Mouse (Mus musculus): ENCODE data around the gene Klk15.
"Not testable (repeated sequence)": the region's sequence is repeated elsewhere in the genome, so short reads cannot be mapped to it uniquely, and the experiment has no call there.

Klk15 gene

DNA sequence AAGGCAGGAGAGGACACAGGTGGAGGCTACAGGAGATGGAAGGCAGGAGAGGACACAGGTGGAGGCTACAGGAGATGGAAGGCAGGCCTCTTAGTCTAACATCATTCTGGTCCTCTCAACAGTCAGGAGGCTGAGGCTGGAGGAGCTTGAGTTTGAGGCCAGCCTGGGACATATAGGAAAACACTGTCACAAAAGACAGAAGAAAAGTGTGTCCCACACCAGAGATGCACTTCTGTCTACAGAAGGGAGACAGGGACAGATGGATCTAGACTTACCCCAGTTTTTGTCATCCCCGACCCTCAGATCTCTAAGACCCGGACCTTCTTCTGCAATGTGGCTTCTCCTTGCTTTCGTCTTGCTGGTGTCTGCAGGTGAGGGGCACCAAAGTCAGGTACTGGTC, at the start of gene Klk15:
Gene Klk15, plus strand, starts transcription at position 301 of the 400 bp plus-strand sequence.
- no peak for DNase-seq (ENCODE audit: low read depth, low spot score)

DNA sequence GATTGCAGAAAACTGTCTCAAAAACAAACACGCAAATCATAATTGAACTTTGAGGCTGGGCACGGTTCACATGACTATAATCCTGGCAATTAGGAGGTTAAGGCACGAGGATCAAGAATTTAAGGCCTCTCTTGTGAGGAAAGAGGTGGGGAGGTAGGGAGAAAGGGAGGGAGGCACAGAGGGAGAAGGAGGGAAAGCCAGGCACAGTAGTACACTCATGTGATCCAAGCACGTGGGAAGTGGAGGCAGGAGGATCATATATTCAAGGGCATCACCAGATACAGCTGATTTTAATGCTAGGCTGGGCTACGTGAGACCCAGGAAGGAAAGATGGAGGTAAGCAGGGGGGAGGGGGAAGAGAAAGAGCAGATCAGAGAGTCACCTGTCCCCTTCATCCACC, 42.2 kb upstream of the Klk15 start:
- DNase-seq (ENCODE audit: low read depth, low spot score), result no peak

DNA sequence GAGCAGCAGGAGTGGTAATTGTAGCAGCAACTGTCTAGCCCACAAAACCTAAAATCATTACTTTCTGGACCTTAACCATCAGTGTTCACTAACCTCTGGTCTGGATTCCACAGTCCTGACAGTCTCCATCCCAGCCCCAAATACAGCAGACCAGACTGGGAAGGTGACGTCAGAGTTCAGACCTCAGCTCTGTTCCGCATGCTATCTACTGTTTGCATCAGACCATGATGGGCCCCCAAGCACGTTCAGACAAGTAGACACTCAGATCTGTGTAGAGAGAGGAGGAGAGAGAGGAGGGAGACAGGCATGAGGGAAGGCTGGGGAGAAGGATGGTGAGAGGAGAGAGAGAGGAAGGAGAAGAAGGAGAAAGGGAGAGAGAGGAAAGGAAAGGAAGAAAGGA, 41.8 kb upstream of the Klk15 start:
- DNase-seq (ENCODE audit: low read depth, low spot score), result no peak

DNA sequence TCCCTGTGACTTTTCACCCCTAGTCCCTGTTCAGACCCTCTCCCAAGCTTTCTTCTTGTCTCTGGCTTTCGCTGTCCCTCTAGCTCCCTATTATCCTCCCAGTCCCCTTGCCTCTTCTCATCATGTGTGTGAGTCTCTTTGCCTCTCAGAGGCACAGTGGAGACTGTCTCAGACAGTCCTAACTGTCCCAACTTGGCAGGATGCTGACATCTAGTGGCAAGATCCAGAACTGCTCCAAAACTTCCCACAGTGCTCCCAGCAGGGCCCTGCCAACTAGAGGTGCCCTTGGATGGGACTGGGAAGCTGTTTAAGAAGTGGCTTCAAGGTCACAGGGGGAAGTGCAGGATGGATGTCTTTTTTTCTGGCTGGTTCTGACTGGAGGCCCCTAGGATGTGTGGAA, 38.7 kb upstream of the Klk15 start:
- peak; percentile 70 for DNase-seq (ENCODE audit: low read depth, low spot score)

DNA sequence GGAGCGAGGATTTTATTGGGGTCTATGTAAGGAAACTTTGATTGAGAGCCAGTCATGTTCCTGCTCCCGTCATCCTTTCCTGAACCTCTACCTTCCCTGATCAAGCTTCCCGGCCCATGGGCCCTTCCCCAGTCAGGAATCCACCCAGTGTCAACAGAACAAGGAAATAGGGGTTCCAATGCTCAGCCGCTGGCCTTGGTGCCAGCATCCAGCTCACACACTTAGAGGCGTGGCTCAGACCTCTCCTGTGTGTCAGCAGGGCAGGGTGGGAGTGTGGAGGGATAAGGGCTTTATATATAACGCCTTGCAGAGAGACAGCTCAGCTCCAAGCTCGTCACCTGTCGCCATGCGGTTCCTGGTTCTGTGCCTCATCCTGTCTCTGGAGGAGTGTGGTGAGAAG, 18.7 kb upstream of the Klk15 start:
- DNase-seq (ENCODE audit: low read depth, low spot score), result no peak

DNA sequence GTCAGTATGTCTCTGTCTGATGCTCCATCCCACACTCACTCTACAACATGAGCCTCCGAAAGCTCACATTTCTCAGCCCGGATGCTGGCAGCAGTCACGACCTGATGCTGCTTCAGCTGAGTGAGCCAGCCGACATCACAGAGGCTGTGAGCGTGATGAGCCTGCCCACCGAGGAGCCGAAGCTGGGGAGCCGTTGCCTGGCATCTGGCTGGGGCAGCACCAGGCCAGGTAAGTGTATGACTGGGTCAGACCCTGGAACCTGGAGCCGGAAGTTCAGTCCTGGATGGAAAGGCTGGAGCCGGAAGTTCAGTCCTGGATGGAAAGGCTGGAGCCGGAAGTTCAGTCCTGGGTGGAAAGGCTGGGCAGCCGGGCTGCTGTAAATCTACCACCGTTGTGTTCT, 15.1 kb upstream of the Klk15 start:
- no peak for DNase-seq (ENCODE audit: low read depth, low spot score)

DNA sequence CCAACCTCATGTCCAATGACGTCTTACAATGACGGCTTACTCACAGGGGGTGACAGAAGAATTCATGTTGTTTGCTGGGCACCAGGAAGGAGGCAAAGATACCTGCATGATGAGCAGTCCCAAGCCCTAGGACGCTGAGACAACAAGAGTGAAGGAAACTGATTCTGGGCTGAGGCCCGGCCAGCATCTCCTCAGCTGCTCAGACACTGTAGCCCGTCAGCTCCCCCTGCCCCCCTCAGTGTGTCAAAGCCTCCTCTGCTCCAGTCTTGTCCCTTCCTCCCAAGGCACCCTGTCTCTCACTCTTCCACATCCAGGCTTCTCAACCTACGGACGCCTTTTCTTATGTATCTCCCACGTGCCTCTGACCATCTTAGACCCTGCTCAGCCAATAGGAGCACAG, 14.7 kb upstream of the Klk15 start:
- no peak for DNase-seq (ENCODE audit: low read depth, low spot score)

DNA sequence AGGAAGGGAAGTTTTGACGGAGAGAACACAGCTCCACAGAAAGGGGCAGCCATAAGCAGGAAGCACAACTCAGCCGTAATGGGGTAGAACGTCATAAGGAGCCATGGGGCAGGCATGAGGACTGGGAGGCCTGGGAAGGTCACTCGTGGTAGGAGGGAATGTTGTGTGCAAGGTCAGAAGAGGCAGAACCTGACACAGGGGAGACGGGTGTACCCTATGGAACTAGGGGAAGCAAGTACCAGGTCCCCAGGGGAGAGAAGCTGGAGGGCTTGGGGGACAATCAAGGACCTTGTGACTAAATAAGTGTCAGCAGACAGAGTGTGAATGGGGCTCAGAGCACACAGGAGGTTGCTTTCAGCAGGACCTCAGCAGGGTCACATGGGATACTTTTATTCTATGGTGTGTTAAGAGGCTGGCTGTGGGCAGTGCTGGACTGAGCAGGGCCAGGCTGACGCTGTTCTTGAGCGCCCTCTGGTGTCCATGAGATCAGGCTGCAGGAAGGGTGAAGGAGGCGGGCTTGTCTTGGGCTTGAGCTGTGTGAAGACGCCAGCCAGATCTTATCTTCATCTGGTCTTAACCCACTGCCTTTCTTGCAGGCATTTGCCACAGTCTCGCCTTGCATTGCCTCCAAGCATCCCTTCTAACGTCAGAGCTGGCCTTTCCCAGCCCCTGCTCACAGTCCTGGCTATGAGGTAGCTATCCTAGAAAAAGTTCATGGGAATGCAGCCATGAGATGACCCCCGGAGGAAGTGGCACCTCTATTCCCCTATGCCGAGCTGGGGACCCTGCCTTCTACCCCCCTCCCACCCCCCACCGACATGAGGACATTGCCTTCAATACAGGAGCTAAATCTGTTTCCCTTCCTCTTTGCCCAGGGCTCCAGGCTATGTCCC, 13.7 kb upstream of the Klk15 start:
- peak; percentile 56 for DNase-seq (ENCODE audit: low read depth, low spot score)

DNA sequence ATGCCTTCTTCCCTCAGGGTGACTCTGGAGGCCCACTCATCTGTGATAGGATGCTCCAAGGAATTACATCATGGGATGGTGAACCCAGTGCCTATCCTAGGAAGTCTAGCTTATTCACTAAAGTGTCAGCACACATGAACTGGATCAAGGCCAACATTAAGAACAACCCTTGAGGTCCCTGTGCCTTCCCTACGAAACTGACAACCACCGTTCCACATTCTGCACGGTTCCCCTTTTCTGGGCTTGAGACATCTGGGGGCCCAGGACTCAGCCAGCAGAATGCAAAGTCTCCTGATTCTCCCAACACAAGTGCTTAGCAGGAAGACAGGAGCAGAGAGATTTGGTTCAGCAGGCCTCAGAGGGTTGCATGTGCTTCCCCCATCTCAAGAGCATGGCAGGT, 13.0 kb upstream of the Klk15 start:
- no peak for DNase-seq (ENCODE audit: low read depth, low spot score)

DNA sequence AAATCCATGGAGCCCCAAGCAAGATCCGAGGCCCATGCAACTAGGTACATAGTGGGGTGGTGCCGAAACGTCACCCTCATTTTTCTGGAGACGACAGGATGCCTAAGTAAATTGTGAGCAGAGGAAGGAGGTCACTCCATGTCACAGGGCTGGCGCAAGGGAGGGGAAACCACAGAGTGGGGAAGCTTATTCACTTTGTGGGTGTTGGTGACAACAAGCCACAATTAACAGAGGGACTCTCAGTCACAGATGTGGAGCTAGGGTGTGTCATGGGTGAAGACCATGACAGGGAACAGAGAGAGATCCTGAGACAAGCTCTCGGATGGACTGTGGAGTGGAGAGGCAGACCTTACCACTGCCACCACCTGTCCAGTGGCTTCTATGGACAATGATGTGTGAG, 12.5 kb upstream of the Klk15 start:
- DNase-seq (ENCODE audit: low read depth, low spot score), result no peak

DNA sequence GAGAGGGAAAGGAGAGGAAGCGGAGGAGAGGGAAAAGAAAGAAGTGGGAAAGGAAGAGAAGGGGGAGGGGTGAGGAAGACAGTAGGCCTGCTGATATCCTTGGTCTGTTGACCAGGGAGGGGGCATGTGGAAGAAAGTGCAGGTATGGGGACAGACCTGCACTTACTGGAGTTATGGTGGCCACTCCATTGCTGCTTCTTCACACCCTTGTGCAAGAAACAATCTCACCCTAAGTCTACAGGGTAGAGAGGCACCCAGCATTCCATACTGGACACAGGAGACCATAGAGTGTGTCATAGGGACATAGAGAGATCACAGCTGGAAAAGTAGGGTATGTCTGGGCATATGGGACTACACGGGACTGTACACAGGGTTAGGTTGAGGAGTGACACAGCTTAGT, 11.6 kb upstream of the Klk15 start:
- DNase-seq (ENCODE audit: low read depth, low spot score), result no peak

DNA sequence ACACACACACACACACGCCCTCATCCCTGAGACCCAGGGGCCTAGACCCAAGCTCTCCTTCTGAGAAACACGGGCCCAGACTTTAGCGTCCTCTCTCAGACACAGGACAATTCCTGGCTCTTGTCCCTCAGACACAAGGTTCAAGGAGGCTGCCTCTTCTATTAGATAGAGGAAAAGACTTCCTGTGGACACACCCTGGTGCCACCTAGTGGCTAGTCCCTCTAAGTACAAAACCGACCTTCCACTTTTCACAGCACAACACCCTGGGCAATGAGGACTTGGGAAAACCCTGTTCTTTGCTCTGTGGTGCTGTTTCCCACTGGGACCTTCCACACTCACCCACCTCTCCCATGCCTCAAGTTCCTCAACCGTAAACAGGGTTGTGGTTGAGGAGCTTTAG, 7.6 kb upstream of the Klk15 start:
- DNase-seq (ENCODE audit: low read depth, low spot score), result no peak

DNA sequence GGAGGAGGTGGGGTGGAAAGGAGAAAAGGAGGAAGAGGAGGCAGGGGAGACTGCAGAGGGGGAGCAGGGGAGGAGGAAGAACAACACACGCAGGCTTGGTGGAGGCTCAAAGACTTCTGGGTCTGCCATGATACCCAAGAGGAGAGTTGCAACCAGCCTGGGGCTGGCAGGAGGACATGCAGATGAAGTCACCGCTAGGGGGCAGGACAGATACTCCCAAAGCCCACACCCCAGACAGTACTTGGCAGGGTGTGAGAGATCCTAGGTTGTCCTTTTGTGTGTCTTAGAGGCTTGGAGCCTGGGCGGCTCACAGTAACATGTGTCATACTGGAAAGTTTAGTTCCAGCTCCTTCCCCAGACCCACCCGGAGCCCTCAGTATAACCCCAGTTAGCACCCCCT, 5.0 kb upstream of the Klk15 start:
- peak; percentile 23 for DNase-seq (ENCODE audit: low read depth, low spot score)

DNA sequence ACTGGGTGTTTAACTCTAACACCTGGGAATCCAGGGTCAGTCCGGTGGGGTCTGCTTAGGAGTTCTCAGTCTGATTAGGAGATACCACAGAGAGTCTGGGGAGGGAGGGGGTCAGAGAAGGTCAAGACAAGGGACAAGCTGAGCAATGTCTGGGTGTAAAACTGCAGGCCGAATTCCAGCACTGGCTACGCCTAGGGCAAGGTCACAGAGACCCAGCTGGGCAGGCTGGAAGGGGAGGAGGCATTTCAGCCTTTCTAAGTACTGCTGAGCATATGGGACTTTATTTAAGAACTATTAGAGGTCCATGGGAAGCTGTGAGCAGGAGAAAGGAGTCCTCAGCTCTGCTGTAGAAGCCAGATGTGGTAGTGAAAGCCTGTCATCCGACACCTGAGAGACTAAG, 1.2 kb upstream of the Klk15 start:
- no peak for DNase-seq (ENCODE audit: low read depth, low spot score)

DNA sequence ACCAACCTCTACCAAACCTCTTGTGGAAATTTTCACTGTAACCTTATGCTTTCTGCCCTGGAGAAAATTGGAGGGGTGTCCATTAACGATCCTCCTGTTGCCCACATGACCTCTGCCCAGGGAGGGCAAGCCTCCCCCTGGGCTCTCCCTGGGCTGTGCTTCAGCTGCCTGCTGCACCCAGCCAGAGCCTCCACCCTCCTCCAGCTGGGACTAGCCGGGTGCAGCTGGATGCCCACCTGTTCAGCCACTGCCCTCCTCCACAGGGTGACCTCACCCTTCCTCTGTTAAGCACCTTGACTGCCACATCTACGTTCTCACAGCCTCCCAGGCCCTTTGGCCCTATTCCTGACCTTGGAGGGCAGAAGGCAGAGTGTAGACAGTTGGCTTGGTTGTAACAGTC, 1.2 kb downstream of the Klk15 start:
- DNase-seq (ENCODE audit: low read depth, low spot score), result no peak

DNA sequence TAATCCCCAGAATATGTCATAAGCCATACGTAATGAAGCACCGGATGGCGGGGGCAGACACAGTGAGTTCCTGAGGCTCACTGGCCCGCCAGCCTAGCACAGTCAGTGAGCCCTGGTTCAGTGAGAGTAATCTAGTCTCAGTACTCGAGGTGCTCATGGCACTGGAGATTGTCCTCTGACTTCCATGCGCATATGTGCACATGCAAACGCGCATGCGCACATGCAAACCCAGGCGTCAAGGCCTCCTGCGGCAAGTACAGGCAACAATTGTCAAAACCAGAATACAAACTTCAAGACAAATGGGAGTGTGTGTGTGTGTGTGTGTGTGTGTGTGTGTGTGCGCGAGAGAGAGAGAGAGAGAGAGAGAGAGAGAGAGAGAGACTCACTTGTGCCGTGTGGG, 3.0 kb downstream of the Klk15 start:
- DNase-seq (ENCODE audit: low read depth, low spot score), result peak; percentile 14

DNA sequence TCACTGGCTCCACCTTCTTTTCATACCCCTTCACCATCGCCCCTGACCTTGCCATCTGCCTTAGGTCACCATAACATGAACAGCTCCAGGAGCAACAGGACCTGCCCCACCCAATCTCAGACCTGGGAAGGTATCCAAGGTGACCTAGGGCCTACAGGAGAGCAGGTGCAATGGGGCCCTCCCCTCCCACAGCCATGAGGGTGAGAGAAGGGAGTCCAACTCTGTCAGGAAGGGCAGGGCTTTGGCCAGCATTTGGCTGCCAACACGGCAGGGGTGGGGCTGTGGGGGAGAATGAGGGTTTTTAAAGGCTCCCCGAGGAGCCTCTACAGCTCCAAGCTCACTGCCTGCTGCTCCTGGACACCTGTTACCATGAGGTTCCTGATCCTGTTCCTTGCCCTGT, 8.8 kb downstream of the Klk15 start:
- not testable (repeated sequence) for DNase-seq (ENCODE audit: low read depth, low spot score)

DNA sequence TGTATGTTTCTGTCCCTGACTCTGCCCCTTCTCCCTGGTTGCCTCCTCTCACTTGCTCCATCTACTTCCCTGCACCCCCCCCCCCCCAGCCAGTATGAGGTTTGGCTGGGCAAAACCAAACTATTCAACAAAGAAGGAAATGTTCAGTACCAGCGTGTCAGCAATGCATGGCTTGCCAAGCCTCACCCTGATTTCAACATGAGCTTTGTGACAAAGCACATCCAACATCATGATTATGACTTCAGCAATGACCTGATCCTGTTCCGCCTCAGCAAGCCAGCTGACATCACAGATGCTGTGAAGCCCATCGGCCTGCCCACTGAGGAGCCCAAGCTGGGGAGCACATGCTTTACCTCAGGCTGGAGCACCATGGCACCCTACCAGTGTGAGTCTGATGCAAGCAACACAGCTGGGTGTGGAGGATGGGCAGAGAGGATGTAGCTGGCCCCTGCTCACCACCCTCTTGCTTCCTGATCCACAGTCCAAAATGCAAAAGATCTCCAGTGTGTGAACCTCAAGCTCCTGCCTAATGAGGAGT, 11.3 kb downstream of the Klk15 start:
- DNase-seq (ENCODE audit: low read depth, low spot score), result no peak

DNA sequence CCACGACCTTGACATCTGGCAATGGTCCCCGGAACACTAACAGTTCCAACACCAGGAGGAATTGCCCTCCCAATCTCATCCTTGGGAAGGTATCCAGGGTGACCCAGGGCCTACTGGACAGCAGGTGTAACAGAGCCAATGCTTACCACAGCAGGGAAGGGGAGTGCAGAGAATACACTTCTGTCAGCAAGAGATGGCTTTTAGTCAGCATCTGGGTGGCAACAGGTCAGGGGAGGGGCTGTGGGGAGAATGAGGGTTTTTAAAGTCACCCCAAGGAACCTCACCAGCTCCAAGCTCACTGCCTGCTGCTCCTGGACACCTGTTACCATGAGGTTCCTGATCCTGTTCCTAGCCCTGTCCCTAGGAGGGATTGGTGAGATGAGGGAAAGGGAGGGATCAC, 16.8 kb downstream of the Klk15 start, which contains the start of gene Klk1b8:
Gene Klk1b8, plus strand, starts transcription at position 301 of the 400 bp plus-strand sequence.
- DNase-seq (ENCODE audit: low read depth, low spot score), result no peak

DNA sequence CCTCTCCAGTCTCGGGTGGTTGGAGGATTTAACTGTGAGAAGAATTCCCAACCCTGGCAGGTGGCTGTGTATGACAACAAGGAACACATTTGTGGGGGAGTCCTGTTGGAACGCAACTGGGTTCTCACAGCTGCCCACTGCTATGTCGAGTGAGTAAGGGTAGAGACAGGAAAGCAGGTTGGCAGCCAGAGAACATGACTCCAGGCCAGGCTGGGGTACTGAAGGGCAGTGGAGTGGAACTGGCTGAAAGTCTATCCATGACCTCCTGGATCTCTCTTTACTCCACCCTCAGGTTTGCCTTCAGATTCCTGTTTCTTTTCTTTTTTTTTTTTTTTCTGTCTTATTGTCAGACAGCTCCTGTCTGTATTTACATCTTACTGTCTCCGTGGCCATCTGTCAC, 19.2 kb downstream of the Klk15 start:
- no peak for DNase-seq (ENCODE audit: low read depth, low spot score)

DNA sequence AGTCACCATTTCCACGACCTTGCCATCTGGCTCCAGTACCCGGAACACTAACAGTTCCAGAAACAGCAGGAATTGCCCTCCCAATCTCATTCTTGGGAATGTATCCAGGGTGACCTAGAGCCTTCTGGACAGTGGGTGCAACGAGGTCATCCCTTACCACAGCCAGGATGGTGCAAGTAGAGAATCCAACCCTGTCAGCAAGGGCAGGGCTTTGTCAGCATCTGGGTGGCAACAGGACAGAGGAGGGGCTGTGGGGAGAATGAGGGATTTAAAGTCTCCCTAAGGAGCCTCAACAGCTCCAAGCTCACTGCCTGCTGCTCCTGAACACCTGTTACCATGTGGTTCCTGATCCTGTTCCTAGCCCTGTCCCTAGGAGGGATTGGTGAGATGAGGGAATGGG, 32.9 kb downstream of the Klk15 start, which contains the start of gene Klk1b1:
Gene Klk1b1, plus strand, starts transcription at position 301 of the 400 bp plus-strand sequence.
- no peak for DNase-seq (ENCODE audit: low read depth, low spot score)

DNA sequence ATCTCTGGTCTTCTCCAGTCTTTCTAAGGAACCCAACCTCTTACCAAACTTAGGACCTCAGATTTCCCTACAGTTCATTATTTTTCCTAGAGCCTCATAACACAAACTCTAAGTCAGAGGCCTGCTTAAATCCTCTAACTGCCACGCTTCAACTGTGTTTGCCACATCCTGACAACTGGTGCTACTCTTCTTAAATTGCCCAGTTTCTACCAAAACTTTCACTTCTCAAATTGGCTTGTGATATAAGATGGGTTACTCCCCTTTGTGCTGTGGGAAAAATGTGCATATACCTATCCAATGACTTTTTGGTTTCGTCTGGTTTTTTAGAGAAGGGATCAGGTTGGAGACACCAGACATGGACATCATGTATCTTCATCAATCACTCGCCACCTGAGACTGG, 33.5 kb downstream of the Klk15 start:
- no peak for DNase-seq (ENCODE audit: low read depth, low spot score)

DNA sequence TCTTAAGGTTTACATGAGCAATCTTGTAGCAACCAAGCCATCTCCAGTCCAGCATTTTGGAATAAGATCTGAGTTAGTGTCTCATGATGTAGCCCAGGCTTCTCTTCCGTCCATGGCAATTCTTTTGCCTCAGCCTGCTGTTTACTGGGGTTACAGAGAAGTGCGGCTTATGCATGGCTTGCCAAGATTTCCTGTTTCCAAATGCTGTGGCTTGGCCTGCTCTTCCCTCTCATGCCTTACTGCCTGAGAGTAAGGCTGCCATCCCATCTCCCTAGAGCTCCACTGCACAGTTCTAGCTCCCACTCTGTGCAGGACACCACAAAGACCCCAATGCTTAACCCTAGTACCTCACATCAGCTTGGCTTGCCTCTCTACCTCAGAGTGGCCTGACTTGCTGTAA, 34.1 kb downstream of the Klk15 start:
- no peak for DNase-seq (ENCODE audit: low read depth, low spot score)

Measured in CD4-positive helper T cell, adult 2 months (primary cell).